Mouse (Mus musculus): ENCODE results near the gene 2610001J05Rik. TPM values are rescaled to one million over a fixed set of nuclear protein-coding genes. Genes with fewer than 3 reads are reported as not detected.
"Not testable (repeated sequence)": the region's sequence is repeated elsewhere in the genome, so short reads cannot be mapped to it uniquely, and the experiment has no call there.

Gene 2610001J05Rik
- polyA plus RNA-seq (2017; shearing (Covaris generic)), result 100 to 1,000 TPM in 2 of 3 experiments, 10 to 100 TPM in 1; 81.5 to 107 (median 104) TPM

DNA sequence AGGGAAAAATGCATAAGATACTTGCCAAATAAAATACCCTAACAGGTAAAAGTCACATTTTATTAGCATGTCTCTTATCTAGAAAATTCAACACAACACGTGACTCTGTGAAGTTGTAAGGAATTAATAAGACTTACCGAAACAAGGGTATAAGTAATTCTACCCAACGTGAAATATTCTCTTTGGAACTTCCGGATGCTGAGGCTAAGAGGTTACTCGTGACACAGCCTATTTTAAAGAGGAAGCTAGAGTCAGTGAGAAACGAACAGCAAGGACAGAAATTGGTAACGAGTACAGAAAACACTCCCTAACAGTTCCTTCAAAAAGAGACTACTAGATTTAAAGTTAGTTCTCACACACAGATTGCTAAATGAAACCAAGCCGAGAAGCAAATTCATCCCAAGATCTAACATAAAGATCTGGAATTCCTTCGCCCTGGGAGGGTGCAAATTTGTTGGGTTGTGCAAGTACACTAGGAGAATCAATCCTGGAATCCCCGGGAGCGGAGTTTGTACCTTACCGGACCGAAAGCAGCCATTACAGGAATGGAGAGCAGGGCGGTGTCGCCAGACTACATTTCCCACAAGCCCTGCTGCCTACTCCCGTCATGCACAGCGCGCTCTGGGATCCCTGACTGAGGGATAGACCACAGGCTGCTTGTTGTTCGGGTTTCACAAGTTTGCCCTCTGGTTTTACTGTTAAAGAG is at the start of gene 2610001J05Rik:
2610001J05Rik (minus strand) TSS at position 600 of the 706 bp plus-strand sequence.
- peak; percentile 99 for ATAC-seq

DNA sequence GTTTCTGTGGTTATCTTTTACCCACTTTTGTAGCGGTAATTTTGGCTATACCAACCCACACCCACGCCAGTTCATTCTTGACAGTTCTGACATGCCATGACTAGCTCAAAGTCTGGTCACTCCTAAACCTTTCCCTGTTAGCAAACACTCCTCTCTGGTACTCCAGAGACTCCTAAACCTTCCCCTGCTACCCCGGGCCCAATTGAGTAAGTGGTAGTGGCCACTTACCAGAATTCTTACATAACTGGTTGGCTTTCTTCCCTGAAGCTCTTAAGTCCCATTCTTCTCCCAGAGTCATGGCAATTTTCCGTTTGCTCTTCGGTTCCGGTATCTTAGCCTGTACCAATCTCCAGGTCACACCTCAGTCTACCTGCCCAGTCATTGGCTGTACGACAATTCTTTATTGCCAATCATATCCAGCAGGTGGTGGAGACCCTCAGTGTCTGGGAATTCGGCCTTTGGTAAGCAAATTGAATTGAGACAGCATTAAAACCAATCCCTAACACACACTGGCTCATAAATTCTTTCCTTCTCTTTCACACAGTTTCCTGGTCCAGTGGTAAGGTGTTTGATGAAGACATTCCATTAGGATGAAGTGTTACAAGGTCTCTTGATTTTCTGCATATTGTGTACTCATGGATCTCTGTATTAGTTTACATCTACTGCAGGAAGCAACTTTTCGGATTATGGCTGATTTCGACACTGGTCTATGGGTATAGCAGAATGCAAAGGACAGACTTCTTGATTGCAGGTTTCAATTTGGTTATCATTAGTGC is 38.6 kb upstream of the 2610001J05Rik start:
- ATAC-seq, result no peak

DNA sequence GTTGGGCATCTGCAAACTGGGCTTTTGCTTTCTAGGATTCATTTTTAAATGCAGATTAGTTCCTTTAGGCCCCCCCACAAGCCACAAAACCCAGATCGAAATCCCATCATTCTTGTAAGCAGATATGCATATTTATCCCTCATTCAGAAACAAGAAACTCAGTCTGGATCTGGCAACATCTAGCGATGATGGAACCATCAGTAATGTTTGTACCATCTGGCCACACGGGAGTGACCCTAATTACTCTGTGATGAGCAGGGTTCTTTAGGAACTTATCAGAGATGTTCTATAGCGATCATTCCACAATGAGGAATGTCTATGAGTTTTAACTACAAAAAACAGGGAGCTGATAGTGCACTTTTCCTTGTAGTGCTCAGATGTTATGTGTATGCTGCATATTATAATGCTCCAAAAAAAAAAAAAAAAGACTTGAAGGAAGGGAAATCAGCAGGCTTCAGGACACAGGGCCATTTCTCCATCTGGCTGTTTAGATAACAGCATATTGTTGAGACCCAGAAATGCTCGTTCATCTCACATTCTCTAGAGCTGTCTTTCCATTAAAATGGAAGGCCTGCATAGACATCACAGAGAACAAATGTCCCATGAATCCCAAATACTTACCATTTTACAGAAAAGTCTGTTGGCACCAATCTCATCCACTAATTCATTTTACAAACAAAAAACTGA is 31.8 kb upstream of the 2610001J05Rik start:
- no peak for ATAC-seq

DNA sequence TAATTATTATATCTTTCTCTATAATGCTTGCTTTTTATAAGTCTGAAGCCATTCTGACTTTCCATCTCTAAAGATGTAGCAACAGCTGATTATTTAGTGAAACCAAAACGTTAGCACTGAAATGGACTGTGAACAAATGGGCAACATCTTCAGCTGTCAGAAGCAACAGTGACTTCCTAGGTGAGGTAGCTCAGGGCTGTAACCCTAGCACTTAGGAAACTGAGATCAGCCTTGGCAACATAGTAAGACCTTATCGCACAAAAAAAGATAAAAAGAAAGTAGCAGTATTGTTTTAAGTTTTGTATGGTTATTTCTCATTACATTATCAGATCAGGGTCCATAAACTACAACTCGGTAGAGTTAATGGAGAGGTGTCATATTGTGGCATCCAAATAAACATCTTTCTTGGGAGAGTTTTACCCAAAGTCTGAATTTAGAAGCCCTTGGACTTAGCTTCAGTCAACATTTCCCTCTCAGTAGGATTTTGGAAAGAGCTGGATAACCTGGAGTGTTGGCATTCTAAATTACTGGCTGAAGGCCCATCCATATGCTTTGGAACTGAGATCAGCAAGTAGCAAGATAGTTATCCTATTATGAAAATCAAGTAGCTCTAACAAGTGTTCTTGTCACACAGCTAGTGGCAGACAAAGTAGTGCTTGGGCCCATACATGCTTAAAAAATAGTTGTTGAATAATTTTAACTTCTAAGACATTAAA is 13.7 kb upstream of the 2610001J05Rik start:
- no peak for ATAC-seq

DNA sequence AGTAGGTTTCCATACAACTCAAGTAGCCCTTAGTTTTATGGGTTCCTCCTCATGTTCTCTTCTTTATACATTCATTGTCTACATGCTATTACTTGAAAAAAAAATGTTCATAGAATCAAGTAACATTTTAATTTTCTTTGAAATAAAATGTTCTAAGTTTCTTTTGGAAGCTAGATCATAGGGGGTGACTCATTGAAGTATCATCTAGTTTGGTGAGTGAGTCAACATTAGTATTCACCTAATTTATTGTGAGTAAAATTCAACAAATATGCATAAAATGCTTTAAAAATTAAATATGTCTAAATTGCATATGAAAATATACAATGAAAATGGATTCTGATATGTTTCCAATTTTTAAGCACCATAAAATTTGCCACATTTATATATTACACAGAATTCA is 11.6 kb upstream of the 2610001J05Rik start:
- no peak for ATAC-seq

DNA sequence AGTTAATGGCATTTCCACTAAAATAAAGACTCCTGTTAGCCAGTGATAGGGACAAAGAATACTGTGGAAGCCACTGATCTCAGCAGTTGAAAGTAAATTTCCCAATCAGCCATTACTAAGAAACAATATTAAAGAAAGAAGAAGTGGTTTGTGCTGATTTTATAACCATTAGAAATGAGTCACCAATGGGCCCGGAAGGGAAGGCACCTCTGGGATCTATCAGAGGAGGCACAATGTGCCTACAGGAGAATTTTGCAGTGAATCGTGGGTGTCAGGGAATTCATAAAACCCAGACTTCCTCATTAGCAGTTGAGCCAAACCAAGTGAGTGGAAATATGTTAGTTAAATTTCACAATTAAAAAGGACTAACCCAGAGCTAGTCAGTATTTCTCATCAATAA is 2.6 kb upstream of the 2610001J05Rik start:
- ATAC-seq, result no peak

DNA sequence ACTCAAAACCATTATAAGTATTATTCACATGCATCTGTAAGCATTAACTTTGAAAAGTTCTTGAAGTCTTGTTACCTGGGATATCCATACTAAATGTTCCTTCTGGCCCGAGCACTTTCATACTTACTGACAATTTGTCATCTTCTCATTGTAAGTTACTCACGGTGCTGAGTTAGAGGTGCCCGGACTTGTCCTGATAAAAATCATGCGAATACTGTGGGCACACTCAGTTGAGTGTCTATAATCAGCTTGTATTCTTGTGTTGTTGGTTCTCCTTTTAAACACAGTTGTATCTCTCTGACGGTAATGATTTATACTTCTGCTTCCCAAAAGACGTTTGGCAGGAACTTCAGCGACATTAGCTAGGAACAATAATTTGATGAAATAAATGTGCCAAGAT is 758 bp upstream of the 2610001J05Rik start:
- ATAC-seq, result no peak

DNA sequence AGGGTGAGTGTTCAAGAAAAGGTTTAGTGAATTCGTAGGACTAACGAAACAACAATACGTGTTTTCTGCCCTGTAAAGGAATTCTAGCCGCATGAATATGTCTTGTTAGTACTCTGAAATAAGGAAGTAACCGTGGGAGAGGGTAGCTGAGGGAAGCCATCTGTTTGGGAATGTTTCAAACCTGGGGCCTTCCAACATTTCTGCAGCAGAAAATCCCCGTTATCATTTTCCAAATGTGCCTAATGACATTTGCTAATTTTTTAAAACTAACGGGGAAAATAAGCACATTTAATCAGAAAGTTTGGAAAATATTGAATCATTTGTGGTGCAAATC is 274 bp upstream of the 2610001J05Rik start:
- peak; percentile 38 for ATAC-seq

DNA sequence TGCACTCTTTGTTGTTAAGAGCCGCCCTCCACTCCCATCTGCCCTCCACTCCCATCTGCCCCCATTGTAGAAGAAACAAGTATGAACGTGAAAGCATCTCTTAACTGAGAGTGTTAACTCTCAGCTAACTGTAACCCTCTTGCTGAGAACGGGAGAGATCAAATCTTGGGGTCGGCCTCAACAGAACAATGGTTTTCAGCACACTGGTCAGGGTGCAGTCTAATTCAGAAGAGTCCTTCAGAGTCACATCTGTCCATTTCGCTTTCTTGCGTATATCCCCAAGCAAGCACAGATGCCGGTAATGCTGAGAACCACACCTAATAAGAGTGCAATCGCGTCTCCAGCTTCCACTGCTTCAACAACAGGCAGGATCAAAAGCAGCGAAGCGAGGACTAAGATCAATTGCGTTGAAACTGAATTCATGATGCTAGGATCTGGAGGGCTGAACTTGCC is 1.0 kb downstream of the 2610001J05Rik start:
- no peak for ATAC-seq

DNA sequence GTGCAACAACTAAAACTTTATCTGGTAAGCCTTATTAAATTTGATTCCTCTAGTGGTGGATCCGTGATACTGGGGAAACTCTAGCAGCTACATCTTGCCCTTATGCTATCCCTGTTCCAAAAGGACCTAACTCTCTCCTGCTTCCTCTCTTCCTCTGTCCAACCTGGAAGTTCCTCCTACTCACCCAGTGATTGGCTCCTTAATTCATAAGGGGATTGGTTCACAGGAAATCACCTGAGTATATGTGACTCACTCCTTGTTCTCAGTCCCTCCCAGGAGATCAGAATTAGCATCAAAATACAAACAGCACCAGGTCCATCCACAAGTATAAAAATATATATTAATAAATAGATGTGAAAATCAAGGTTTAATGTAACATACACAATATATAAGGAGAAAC is 10.7 kb downstream of the 2610001J05Rik start:
- no peak for ATAC-seq

DNA sequence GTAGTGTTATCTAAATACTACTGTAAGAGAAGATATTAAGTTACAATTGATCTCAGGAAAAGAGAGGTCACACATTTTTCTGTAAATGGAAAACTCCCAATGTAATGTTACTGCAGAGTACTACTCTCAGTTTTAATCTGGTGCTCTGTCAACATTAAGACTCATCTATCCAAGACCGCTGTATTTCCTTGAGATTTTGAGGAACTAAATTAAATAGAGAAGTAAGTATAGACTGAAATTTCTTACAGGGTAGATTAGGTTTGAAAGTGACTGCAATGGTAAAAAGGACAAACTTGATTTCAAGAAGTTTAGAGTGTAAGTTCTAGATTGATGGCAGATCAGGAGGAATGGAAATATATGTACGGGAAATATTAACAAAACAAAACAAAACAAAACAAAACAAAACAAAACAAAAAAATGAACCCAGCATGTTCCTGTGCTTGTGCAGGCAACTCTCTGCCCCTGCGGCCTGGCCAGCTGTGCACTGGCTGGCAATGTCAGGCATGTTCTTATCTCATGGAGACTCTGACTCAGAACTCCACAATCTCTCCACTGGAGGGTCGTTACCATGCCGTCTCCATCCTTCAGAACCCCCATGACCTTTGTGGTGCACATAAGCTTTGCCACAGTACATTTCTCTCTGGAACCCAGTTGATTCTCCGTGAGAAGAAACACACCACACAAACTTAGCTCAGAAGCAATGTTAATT is 11.3 kb downstream of the 2610001J05Rik start:
- no peak for ATAC-seq

DNA sequence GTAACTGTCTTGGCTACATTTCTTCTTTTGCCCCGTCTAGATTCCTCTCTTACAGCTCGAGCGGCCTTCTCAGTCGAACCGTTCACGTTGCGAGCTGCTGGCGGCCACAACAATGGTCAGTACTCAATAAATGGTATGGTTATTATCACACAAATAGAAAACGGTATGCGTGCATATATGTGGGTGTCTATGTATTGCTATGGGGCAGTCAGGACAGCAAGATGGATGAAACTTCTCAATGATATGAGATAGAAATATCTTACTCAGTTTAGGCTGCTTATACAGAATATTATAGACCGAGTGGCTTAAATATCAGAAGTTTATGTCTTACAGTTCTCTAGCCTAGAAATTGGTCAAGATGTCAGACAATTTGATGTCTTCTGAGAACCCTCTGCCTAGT is 17.1 kb downstream of the 2610001J05Rik start:
- no peak for ATAC-seq

DNA sequence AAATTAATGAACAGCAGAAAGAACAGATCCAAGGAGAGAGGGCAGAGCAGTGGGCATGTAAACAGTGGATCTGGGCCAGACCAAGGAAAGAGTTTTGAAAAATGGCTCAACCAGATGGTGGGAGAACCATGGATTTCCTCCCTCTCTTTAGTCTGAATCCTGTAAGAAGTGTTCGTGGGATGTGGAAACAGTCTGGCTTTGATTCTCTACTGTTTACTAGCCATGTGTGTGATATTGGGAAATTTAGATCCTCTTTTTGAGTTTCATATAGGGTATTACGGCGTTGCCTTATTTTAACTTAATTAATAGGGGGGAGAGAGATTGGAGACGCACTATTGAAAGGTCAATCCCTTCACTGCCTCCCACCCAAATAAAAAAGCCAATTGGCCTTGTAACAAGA is 18.1 kb downstream of the 2610001J05Rik start:
- ATAC-seq, result no peak

DNA sequence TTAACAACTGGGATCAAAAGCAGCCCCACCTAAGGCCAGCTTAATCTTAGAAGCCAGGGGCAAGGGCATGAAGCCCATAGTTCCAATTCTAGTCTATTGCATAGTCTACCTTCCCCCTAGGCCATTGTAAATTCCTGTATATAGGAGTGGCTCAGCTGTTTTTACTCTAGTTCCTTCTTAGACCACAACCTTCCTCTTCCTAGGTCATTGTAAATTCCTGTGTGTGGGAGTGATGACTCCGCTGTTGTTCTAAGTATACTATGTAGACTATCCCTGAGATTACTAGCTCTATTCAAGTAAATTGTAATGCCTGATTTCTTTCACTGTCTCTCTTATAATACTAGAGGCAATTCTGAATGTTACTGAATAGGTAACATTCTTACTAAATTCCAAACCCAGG is 25.3 kb downstream of the 2610001J05Rik start:
- ATAC-seq, result not testable (repeated sequence)

DNA sequence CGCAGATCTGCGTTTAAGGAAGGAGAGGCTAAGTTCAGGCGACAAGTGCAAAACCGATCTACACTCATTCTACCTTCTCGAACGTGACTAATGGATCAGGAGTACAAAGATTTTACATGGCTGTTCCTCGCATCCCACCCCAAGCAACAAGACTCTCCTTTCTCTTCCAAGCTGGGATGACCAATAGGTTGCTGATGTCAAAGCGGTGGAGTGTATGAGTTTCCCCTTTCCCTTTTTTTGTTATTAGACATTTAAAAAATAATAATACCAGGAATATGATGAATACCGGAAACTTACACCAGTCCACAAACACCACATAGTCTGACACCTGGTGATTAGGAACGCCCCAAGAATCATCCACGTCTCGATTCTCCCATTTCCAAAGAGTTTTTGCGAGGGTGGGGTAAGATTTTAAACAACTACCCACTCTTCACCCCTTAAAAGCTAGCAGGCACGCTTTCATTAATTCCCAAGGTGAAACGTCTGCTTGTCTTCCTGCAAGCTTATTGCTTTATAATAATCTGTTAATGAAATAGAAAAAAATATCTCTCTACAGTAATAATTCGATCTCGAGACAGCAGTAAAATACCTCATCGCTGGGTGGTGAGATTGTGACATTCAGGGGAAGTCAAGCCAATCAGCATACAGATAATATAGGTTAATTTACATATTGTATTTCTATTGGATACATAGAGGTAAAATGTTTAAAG is 31.8 kb downstream of the 2610001J05Rik start, which contains the start of gene Gpr85:
Gpr85 (minus strand) TSS at position 598 of the 710 bp plus-strand sequence.
- no peak for ATAC-seq

DNA sequence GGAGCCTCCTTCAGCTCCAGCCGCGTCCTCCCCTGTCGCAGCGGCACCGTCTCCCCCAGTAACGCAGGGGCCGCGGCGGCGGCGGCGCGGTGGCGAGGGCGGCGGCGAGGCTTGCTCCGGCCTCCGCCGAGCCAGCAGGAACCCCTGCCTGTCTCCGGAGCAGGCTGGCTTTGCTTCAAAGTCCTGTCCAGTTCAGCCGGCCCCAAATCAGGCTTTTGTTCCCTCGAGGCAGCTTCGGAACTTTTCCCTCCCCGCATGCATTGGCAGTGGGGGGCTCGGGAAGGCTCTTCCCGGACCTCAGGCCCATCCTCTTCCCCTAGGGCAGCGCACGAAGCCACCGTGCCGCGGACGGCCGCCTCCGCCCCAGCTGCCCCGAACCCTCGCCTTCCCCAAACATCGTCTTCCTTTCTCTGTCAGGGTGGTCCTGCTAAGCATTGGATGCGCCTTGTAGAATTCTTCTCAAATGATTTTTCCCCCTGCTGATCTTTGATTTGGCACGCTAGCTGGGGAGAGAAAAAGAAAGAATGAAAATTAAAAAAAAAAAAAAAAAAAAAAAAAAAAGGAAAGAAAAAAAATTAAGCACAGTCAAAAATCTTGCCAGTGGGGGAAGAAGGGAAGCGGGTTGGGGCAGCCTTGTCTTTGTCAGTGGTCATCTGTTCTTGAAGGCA is 32.5 kb downstream of the 2610001J05Rik start:
- no peak for ATAC-seq

DNA sequence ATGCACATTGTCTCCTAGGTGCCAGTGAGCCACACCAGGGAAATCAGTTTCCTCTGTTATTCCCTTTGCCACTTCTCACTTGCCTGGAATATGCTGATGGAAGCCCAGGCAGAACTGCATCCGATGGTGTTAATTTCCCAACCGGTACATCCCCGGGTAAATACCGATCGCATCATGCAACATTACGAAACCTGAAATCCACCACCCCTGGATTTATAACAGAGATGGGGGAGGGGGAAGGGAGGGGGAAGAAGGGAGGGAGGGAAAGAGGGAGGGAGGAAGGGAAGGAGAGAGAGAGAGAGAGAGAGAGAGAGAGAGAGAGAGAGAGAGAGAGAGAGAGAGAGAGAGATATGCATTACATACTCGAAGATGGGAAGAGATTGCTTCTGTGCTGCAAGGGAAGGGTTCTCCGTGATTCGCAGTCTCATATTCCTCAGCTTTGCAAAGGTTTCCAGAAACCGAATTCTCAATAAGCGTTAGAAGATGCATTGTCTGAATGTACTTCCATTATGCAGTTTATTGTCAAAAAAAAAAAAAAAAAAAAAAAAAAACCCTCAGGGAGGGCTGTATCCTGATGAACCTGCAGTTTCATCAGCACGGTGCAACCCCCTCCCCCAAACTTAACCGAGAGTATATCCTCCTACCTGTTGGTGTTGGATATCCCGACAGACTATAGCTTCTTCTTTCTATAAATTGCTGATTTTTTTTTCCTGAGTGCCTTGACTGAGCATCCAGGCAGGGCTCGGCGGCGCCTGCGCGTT is 33.2 kb downstream of the 2610001J05Rik start:
- ATAC-seq, result peak; percentile 33

DNA sequence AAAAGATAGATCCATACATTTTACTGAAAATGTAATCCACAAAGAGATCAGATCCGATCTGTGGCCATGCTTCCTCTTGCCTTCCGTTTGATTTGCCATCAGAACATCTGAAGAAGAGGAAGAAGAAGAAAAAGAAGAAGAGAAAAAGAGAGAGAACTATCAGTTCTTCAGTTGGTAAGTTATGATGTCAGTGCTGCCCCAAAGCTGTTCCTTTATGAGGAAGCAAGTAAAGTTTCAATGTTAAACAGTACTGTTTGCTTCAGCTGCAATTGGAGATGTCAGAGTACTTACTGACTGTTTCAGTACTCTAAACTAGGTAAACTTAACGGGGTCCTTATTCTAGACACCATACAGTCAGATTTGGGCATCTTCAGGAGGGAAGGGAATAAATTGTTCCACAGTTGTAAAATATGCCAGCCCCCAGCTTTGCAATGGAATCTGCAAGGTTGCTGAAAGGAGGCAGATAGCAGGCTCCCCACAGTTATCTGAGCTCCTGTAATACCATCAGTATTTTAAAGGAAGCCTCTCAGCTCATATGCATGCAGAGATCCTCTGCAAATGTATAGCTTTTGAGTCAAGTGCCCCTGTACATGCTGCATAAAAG is 34.2 kb downstream of the 2610001J05Rik start:
- no peak for ATAC-seq
